Mouse (Mus musculus): Measurements from ENCODE around the gene Bcat2.

DNA sequence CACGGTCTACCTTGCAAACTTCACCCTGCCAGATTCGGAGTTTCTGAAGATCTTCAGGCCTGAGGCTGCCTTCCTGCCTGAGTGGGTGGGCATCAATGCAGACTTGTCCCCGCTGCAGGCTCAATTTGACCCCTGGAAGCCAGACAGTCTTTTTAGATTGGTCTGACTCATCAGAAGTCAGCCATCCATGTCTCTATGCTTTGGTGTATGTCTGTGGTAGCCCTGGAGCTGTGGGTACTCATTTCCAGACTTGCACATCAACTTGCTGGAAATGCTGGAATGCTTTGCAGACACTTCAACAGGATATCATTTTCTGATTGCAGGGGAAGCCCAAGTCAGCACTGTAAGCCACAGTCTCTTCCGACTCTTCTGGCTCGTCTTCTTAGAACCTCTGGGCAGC, 49.6 kb downstream of the Bcat2 start:
- no peak for TF ChIP-seq EP300 (IDR thresholded peaks at IDR 0.05)
- TF ChIP-seq CTCF (IDR thresholded peaks at IDR 0.05) = no peak
